Mouse (Mus musculus) kidney, adult 2 months (tissue): ENCODE measurements around the gene A230072I06Rik. TPM values are rescaled to one million over a fixed set of nuclear protein-coding genes. Genes with fewer than 3 reads are reported as not detected.
A peak's percentile ranks its signal among the peaks of the same experiment; 100 is the strongest.

ENCODE experiments used
- DNase-seq: peaks from one replicate; pipeline ENCODE4 v3.0.0; 2021
- H3K27ac ChIP-seq: fragments of 200-500 bp; 2 replicates; pipeline ENCODE4 v1.5.1; 2012; ENCODE audit warnings: low read depth, low read length, control low read depth, inconsistent platforms; ENCODE audit not compliant: insufficient read depth
- H3K27me3 ChIP-seq: fragments of 200-500 bp; replicated peaks from 2 replicates; pipeline ENCODE4 v1.6.1; 2012; ENCODE audit warnings: mild to moderate bottlenecking, moderate library complexity, low read length, inconsistent platforms; ENCODE audit not compliant: control insufficient read depth, insufficient read depth
- H3K36me3 ChIP-seq: fragments of 200-500 bp; 2 replicates; pipeline ENCODE4 v1.6.1; 2012; ENCODE audit warnings: mild to moderate bottlenecking, moderate library complexity, low read length, inconsistent platforms; ENCODE audit not compliant: control insufficient read depth, insufficient read depth
- H3K4me1 ChIP-seq: fragments of 200-500 bp; 2 replicates; pipeline ENCODE4 v1.6.1; 2011; ENCODE audit warnings: low read length; ENCODE audit not compliant: control insufficient read depth, insufficient read depth
- H3K4me3 ChIP-seq: fragments of 200-500 bp; 2 replicates; pipeline ENCODE4 v1.5.1; 2011; ENCODE audit warnings: mild to moderate bottlenecking, low read depth, low read length, control low read depth; ENCODE audit not compliant: insufficient read depth
- CTCF ChIP-seq: fragments of 200-500 bp; conservative IDR thresholded peaks from 2 replicates; pipeline ENCODE4 v1.5.1; 2011; ENCODE audit warnings: low read depth, mild to moderate bottlenecking, control low read depth, low read length, moderate library complexity, mixed read lengths; ENCODE audit not compliant: insufficient read depth, insufficient read length
- POLR2A ChIP-seq: fragments of 200-500 bp; IDR thresholded peaks from one replicate; pipeline ENCODE4 v1.6.1; 2011; ENCODE audit warnings: low read depth, low read length, control low read depth
- WGBS: fragments of 180-500 bp; shearing (Covaris S2); methylation state at CpG from one replicate; pipeline ENCODE4 v1.1.7; 2018; 5-methylcytosine and 5-hydroxymethylcytosine counted together
- polyA plus RNA-seq: library from polyadenylated mRNA; depleted of rRNA; stranded (reverse); fragments of >200 nt; gene quantifications from 2 replicates; pipeline ENCODE4 v1.2.3, GENCODE M21; 2012

Gene A230072I06Rik
- polyA plus RNA-seq, 1 experiment, result not detected

DNA sequence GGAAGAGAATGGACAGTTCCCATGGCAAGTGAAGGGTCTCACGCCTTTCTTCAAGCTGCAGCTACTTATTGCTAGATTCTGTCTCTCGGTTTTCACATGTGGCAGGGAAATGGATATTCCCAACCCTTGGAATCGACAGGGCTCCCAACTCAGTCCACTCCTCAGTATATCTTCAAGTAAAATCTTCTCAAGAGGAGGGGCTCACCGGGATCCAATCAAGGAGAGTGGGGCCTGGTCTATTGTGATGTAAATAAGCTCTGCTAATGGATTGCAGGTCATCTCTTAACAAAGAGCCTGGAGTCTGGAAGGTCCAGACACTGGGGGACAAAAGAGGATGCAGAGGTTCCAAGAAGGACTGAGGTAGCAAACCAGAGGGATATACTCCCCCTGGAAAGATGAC is 17.1 kb upstream of the A230072I06Rik start:
- 64% methylated on average over 4 of the region's 4 CpGs for WGBS
- H3K36me3 ChIP-seq, result no peaks in the 10 kb centered on the region
- H3K27ac ChIP-seq, result no peak overlapping the region
- no peaks in the 10 kb centered on the region for H3K27me3 ChIP-seq
- H3K4me1 ChIP-seq, result no peaks in the 10 kb centered on the region
- no peak overlapping the region for H3K4me3 ChIP-seq
- TF ChIP-seq CTCF (no peak), POLR2A (no peak)
- no peak for DNase-seq

GRCm38 (mm10) chr8:12264996-12265395 is 13.6 kb upstream of the A230072I06Rik start:
- 96% methylated on average over 8 of the region's 8 CpGs for WGBS
- no peak for DNase-seq
- Histone ChIP-seq H3K27me3 (no peaks in the 10 kb centered on the region), H3K4me3 (no peak overlapping the region), H3K27ac (no peak overlapping the region), H3K36me3 (no peaks in the 10 kb centered on the region), H3K4me1 (no peaks in the 10 kb centered on the region)
- TF ChIP-seq POLR2A (no peak), CTCF (no peak)

GRCm38 (mm10) chr8:12267863-12268262 is 10.8 kb upstream of the A230072I06Rik start:
- 37% methylated on average over 5 of the region's 5 CpGs for WGBS
- H3K27ac ChIP-seq, result no peak overlapping the region
- H3K27me3 ChIP-seq, result no peaks in the 10 kb centered on the region
- H3K4me3 ChIP-seq, result no peak overlapping the region
- no peak for DNase-seq
- no peaks in the 10 kb centered on the region for H3K4me1 ChIP-seq
- no peaks in the 10 kb centered on the region for H3K36me3 ChIP-seq
- TF ChIP-seq POLR2A, result no peak
- no peak for TF ChIP-seq CTCF

DNA sequence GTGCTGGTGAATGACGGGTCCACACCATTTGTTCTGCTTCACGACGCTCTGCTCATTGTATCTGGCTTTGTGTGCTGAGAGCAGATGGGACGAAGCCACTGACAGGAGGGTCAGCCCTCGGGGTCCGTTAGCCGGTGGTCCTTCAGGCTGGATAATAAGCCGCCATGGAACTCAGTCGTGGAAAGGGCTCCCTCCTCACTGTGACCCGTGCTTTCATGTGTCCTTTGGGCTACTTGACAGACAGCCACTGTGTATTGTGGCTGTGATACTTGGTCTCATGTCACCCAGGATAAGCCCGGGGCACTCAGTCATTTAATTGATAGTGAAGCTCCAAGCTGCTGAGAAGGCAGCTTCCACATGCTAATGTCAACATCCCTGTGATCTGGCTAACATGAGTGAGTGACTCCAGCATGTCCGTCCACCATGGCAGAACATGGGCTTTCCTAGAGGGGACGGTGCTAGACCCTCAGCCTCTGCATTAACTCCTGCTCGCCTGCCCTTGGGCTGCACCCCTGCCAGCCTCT is 10.3 kb upstream of the A230072I06Rik start:
- Histone ChIP-seq H3K36me3 (no peaks in the 10 kb centered on the region), H3K4me3 (no peak overlapping the region), H3K4me1 (no peaks in the 10 kb centered on the region), H3K27me3 (no peaks in the 10 kb centered on the region), H3K27ac (no peak overlapping the region)
- DNase-seq, result no peak
- TF ChIP-seq POLR2A (no peak), CTCF (no peak)
- WGBS, result 26% methylated on average over 14 of the region's 14 CpGs

GRCm38 (mm10) chr8:12279482-12280192 is 1.0 kb downstream of the A230072I06Rik start:
- no peak for DNase-seq
- TF ChIP-seq POLR2A, result no peak
- TF ChIP-seq CTCF, result no peak
- Histone ChIP-seq H3K36me3 (no peaks in the 10 kb centered on the region), H3K4me3 (no peak overlapping the region), H3K4me1 (no peaks in the 10 kb centered on the region), H3K27me3 (no peaks in the 10 kb centered on the region), H3K27ac (no peak overlapping the region)
- 51% methylated on average over 13 of the region's 13 CpGs for WGBS

DNA sequence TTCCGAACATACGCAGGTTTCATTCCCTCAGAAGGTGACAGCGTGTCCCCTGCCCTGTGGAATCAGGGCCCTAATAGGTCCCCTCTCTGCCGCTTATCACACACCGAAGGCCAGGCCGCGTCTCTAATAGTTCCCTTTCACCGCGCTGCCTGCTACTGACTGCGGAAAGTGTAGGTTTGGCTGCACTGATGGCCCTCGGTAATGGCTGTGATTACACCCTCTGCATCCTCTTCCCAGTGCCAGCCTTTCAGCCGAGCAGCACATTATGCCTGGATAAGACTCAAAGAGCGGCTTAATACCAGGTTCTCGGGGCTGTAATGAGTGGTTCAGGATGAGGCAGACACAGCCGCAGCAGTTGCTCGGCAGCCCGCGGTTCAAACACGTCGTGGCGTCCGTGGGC is 3.5 kb downstream of the A230072I06Rik start:
- H3K4me1 ChIP-seq, result no peaks in the 10 kb centered on the region
- no peaks in the 10 kb centered on the region for H3K27me3 ChIP-seq
- no peak overlapping the region for H3K27ac ChIP-seq
- no peaks in the 10 kb centered on the region for H3K36me3 ChIP-seq
- DNase-seq, result no peak
- TF ChIP-seq POLR2A (no peak), CTCF (no peak)
- H3K4me3 ChIP-seq, result no peak overlapping the region
- WGBS, result 77% methylated on average over 22 of the region's 22 CpGs

GRCm38 (mm10) chr8:12290551-12290950 is 11.9 kb downstream of the A230072I06Rik start:
- no peaks in the 10 kb centered on the region for H3K27me3 ChIP-seq
- H3K4me3 ChIP-seq, result no peak overlapping the region
- H3K4me1 ChIP-seq, result no peaks in the 10 kb centered on the region
- TF ChIP-seq CTCF (no peak), POLR2A (no peak)
- H3K36me3 ChIP-seq, result no peaks in the 10 kb centered on the region
- H3K27ac ChIP-seq, result no peak overlapping the region
- DNase-seq, result peak; percentile 5
